Mouse (Mus musculus): ENCODE measurements around the gene Wdr72. TPM values are rescaled to one million over a fixed set of nuclear protein-coding genes. Genes with fewer than 3 reads are reported as not detected.

Gene Wdr72
- total and polyA plus RNA-seq, 2 experiments from 2014 or later = 0.05 to 0.22 TPM

DNA sequence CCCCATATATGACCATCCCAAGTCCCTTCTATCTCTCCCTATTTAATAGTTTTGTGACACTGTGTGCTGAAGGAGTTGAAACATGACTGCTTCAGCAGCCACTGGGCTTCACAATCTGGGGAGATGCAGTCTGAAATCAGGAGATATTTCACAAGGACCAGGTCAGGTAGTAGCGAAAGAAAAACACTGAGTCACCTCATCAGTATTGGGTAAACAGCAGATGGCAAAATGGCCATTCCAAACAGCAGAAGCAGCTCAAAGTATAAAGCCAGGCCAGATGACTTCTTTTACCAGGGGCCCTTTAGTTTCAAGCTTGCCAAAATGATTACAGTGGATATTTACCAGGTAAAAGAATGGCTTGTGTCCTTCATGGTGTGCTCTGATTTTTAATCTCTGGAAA lies 215.8 kb downstream of the Wdr72 start:
- Histone ChIP-seq H3K9ac (no peak overlapping the region), H3K9me3 (ENCODE audit: low read length) (no peaks in the 10 kb centered on the region), H3K4me2 (ENCODE audit: low read depth) (no peak overlapping the region), H3K4me3 (ENCODE audit: low read depth, low read length) (no peak overlapping the region), H3K27me3 (ENCODE audit: insufficient read depth, low read length) (no peaks in the 10 kb centered on the region), H3K27ac (ENCODE audit: low read depth, low read length) (no peak overlapping the region), H3K4me1 (ENCODE audit: insufficient read depth) (no peaks in the 10 kb centered on the region), H3K36me3 (ENCODE audit: insufficient read depth) (no peaks in the 10 kb centered on the region)
- 88% methylated on average over 1 of the region's 1 CpGs for WGBS
- no peak for TF ChIP-seq CTCF (IDR thresholded peaks at IDR 0.05; ENCODE audit: low read depth)
- ATAC-seq = no peak
- DNase-seq = no peak

DNA sequence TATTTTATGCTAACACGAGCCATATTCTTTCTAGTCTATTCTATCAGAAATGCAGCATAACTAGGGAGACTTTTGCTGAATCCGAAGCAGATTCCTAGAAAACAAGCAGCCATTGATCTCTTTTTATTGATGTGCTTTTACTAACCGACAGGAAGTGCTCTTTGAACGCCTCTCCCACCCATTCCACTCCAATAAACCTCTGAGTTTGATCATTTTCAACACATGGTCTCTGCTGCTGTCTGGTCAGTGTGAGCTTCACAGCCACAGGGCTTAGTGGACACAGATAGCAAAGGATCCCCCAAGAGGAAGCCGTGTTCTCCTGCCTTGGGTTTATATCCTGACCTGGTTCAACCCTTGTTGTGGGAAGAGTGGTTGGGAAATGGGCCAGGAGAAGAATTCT lies 218.7 kb downstream of the Wdr72 start:
- 87% methylated on average over 5 of the region's 5 CpGs for WGBS
- Histone ChIP-seq H3K9me3 (ENCODE audit: low read length) (no peaks in the 10 kb centered on the region), H3K4me2 (ENCODE audit: low read depth) (no peak overlapping the region), H3K9ac (no peak overlapping the region), H3K4me1 (ENCODE audit: insufficient read depth) (no peaks in the 10 kb centered on the region), H3K36me3 (ENCODE audit: insufficient read depth) (no peaks in the 10 kb centered on the region), H3K4me3 (ENCODE audit: low read depth, low read length) (no peak overlapping the region), H3K27me3 (ENCODE audit: insufficient read depth, low read length) (no peaks in the 10 kb centered on the region), H3K27ac (ENCODE audit: low read depth, low read length) (no peak overlapping the region)
- DNase-seq (no peak), ATAC-seq (no peak)
- TF ChIP-seq CTCF (IDR thresholded peaks at IDR 0.05; ENCODE audit: low read depth) = no peak

DNA sequence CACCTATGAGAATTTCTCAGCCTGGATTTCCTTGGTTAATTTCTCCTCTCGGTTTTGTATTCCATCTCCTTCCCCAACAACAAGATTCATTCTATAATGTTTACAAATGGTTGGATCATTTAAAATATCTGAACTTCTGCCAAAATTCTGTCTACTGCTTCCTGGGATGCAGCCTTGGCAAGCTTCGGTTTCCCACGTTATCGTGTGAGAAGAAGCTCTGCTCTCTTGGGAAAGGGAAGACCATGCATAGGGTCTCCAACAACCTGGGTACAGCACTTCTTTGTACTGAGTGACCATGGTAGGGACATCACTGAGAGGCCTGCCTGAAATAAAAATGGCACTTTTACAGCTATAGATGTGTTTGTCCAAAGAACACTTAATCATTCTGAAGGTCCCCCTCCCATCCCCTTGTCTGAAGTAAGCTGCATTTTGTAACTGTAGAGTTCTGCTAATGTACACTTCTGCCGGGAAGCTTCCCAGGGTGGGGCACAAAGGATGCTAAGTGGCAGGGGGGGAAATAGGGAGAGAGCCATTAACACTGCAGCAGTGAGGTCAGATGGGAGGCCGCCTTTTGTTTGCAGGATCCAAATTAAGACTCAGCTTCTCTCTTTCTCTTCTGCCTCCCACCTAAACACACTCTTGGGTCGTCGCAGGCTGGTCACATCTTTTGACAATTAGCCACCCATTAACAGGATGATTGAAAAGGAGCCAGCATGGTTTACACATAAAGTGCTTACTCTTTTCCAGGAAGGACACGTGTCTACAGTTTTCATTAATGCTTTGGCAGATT lies 220.7 kb downstream of the Wdr72 start:
- WGBS = 18% methylated on average over 9 of the region's 9 CpGs
- no peaks in the 10 kb centered on the region for H3K9me3 ChIP-seq (ENCODE audit: low read length)
- H3K27me3 ChIP-seq (ENCODE audit: insufficient read depth, low read length) = no peaks in the 10 kb centered on the region
- ATAC-seq (no peak), DNase-seq (peak; percentile 6)
- no peaks in the 10 kb centered on the region for H3K36me3 ChIP-seq (ENCODE audit: insufficient read depth)
- H3K4me2 ChIP-seq (ENCODE audit: low read depth) = no peak overlapping the region
- no peak overlapping the region for H3K4me3 ChIP-seq (ENCODE audit: low read depth, low read length)
- H3K27ac ChIP-seq (ENCODE audit: low read depth, low read length) = no peak overlapping the region
- no peaks in the 10 kb centered on the region for H3K4me1 ChIP-seq (ENCODE audit: insufficient read depth)
- no peak overlapping the region for H3K9ac ChIP-seq
- TF ChIP-seq CTCF (IDR thresholded peaks at IDR 0.05; ENCODE audit: low read depth) = no peak

DNA sequence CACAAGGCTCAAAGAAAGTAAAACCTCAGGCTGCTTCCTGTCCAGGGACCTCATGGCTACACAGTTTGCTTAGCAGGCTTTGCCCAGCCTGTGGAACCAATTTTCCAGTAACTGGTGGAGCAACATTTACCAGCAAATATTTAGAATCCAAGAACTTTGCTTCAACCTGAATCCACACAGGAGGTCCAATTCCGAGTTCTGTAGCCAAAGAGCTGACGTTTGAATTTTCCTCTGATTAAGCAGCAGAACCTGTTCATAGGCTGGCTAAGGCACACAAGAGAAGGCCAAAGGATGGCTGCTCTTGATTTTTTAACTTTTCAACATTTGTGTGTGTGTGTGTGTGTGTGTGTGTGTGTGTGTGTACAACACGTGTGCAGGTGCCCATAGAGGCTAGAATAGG lies 222.2 kb downstream of the Wdr72 start:
- Histone ChIP-seq H3K36me3 (ENCODE audit: insufficient read depth) (no peaks in the 10 kb centered on the region), H3K9ac (no peak overlapping the region), H3K4me2 (ENCODE audit: low read depth) (no peak overlapping the region), H3K27ac (ENCODE audit: low read depth, low read length) (no peak overlapping the region), H3K4me3 (ENCODE audit: low read depth, low read length) (no peak overlapping the region), H3K9me3 (ENCODE audit: low read length) (no peaks in the 10 kb centered on the region), H3K27me3 (ENCODE audit: insufficient read depth, low read length) (no peaks in the 10 kb centered on the region), H3K4me1 (ENCODE audit: insufficient read depth) (no peaks in the 10 kb centered on the region)
- ATAC-seq = no peak
- 79% methylated on average over 3 of the region's 3 CpGs for WGBS
- TF ChIP-seq CTCF (IDR thresholded peaks at IDR 0.05; ENCODE audit: low read depth) = no peak
- no peak for DNase-seq

Other genes with a start within 250 kb of the Wdr72 start
- gene Unc13c, start 141.4 kb upstream of the Wdr72 start, total RNA-seq (2014; rRNA removed) = 9.6 and 11.8 TPM in 2 replicates
- 2.2 and 3.8 TPM in 2 replicates for gene Unc13c, start 141.4 kb upstream of the Wdr72 start, polyA plus RNA-seq (2015; fragmentation: Nextera tagmentation; extraction: Ambion mirVana)